Mouse (Mus musculus): Measurements from ENCODE around the gene Ptpdc1. TPM values are rescaled to one million over a fixed set of nuclear protein-coding genes. Genes with fewer than 3 reads are reported as not detected.

Ptpdc1 gene
- polyA plus RNA-seq, 1 experiment from 2014 or later, result 17.2 TPM

- DNase-seq (ENCODE audit: low spot score, missing footprints), result no peak
- no peaks in the 10 kb centered on the region for H3K9me3 ChIP-seq (ENCODE audit: control insufficient read depth, low read length)
- no peak overlapping the region for H3K9ac ChIP-seq (ENCODE audit: low read length)
- H3K4me1 ChIP-seq (ENCODE audit: control insufficient read depth, insufficient read depth, low read length), result no peaks in the 10 kb centered on the region
- H3K4me2 ChIP-seq, result no peak overlapping the region
- peaks cover 5% of the 10 kb centered on the region for H3K36me3 ChIP-seq (ENCODE audit: control insufficient read depth, insufficient read depth, low read length)
- no peak overlapping the region for H3K4me3 ChIP-seq (ENCODE audit: low read depth, low read length)
- no peak overlapping the region for H3K27ac ChIP-seq (ENCODE audit: low read depth, low read length)
- H3K27me3 ChIP-seq (ENCODE audit: control insufficient read depth, insufficient read depth, low read length), result no peaks in the 10 kb centered on the region
- no peak for ATAC-seq (ENCODE audit: low FRiP score)
- WGBS, result 82% methylated on average over 10 of the region's 10 CpGs
Observed at GRCm38 (mm10) chr13:48582688-48583379, 42.6 kb downstream of the Ptpdc1 start.

GRCm38 (mm10) chr13:48578616-48579015 lies 46.8 kb downstream of the Ptpdc1 start:
- H3K4me3 ChIP-seq (ENCODE audit: low read depth, low read length), result no peak overlapping the region
- no peak overlapping the region for H3K27ac ChIP-seq (ENCODE audit: low read depth, low read length)
- WGBS, result 69% methylated on average over 4 of the region's 4 CpGs
- peaks cover 2% of the 10 kb centered on the region; the same call in 1 of the 2 replicates for H3K36me3 ChIP-seq (ENCODE audit: control insufficient read depth, insufficient read depth, low read length)
- DNase-seq (ENCODE audit: low spot score, missing footprints), result no peak
- H3K9me3 ChIP-seq (ENCODE audit: control insufficient read depth, low read length), result no peaks in the 10 kb centered on the region
- ATAC-seq (ENCODE audit: low FRiP score), result no peak
- no peak overlapping the region for H3K9ac ChIP-seq (ENCODE audit: low read length)
- H3K4me2 ChIP-seq, result no peak overlapping the region
- no peaks in the 10 kb centered on the region for H3K27me3 ChIP-seq (ENCODE audit: control insufficient read depth, insufficient read depth, low read length)
- H3K4me1 ChIP-seq (ENCODE audit: control insufficient read depth, insufficient read depth, low read length), result peaks cover 2% of the 10 kb centered on the region

GRCm38 (mm10) chr13:48577836-48578235 lies 47.6 kb downstream of the Ptpdc1 start:
- no peak overlapping the region for H3K4me2 ChIP-seq
- no peaks in the 10 kb centered on the region for H3K27me3 ChIP-seq (ENCODE audit: control insufficient read depth, insufficient read depth, low read length)
- no peak overlapping the region for H3K9ac ChIP-seq (ENCODE audit: low read length)
- 75% methylated on average over 11 of the region's 11 CpGs for WGBS
- H3K36me3 ChIP-seq (ENCODE audit: control insufficient read depth, insufficient read depth, low read length), result peaks cover 2% of the 10 kb centered on the region; the same call in 1 of the 2 replicates
- ATAC-seq (ENCODE audit: low FRiP score), result no peak
- DNase-seq (ENCODE audit: low spot score, missing footprints), result no peak
- H3K4me3 ChIP-seq (ENCODE audit: low read depth, low read length), result no peak overlapping the region
- H3K27ac ChIP-seq (ENCODE audit: low read depth, low read length), result no peak overlapping the region
- no peaks in the 10 kb centered on the region for H3K9me3 ChIP-seq (ENCODE audit: control insufficient read depth, low read length)
- peaks cover 2% of the 10 kb centered on the region for H3K4me1 ChIP-seq (ENCODE audit: control insufficient read depth, insufficient read depth, low read length)

- Histone ChIP-seq H3K9ac (ENCODE audit: low read length) (no peak overlapping the region), H3K4me1 (ENCODE audit: control insufficient read depth, insufficient read depth, low read length) (peaks cover 2% of the 10 kb centered on the region), H3K4me3 (ENCODE audit: low read depth, low read length) (no peak overlapping the region), H3K4me2 (no peak overlapping the region), H3K27ac (ENCODE audit: low read depth, low read length) (no peak overlapping the region), H3K27me3 (ENCODE audit: control insufficient read depth, insufficient read depth, low read length) (no peaks in the 10 kb centered on the region), H3K9me3 (ENCODE audit: control insufficient read depth, low read length) (no peaks in the 10 kb centered on the region), H3K36me3 (ENCODE audit: control insufficient read depth, insufficient read depth, low read length) (peaks cover 2% of the 10 kb centered on the region; the same call in 1 of the 2 replicates)
- 76% methylated on average over 6 of the region's 6 CpGs for WGBS
- DNase-seq (ENCODE audit: low spot score, missing footprints) (no peak), ATAC-seq (ENCODE audit: low FRiP score) (no peak)
Observed at GRCm38 (mm10) chr13:48577007-48577406, 48.5 kb downstream of the Ptpdc1 start.

GRCm38 (mm10) chr13:48574718-48575117 lies 50.7 kb downstream of the Ptpdc1 start:
- 81% methylated on average over 6 of the region's 6 CpGs for WGBS
- no peak overlapping the region for H3K9ac ChIP-seq (ENCODE audit: low read length)

GRCm38 (mm10) chr13:48573525-48574355 lies 51.7 kb downstream of the Ptpdc1 start:
- Histone ChIP-seq H3K27me3 (ENCODE audit: control insufficient read depth, insufficient read depth, low read length) (no peaks in the 10 kb centered on the region), H3K4me2 (no peak overlapping the region), H3K36me3 (ENCODE audit: control insufficient read depth, insufficient read depth, low read length) (no peaks in the 10 kb centered on the region; the same call in 1 of the 2 replicates), H3K9ac (ENCODE audit: low read length) (0 out of 2 replicates have a peak overlapping the region, but pooled peaks have one; percentile 3), H3K4me3 (ENCODE audit: low read depth, low read length) (no peak overlapping the region), H3K4me1 (ENCODE audit: control insufficient read depth, insufficient read depth, low read length) (peaks cover 2% of the 10 kb centered on the region), H3K27ac (ENCODE audit: low read depth, low read length) (no peak overlapping the region), H3K9me3 (ENCODE audit: control insufficient read depth, low read length) (no peaks in the 10 kb centered on the region)
- DNase-seq (ENCODE audit: low spot score, missing footprints), result no peak
- WGBS, result 56% methylated on average over 19 of the region's 19 CpGs
- no peak for ATAC-seq (ENCODE audit: low FRiP score)

More at GRCm38 (mm10) chr13:48574718-48575117, 50.7 kb downstream of the Ptpdc1 start:
- Histone ChIP-seq H3K36me3 (ENCODE audit: control insufficient read depth, insufficient read depth, low read length) (no peaks in the 10 kb centered on the region; the same call in 1 of the 2 replicates), H3K4me3 (ENCODE audit: low read depth, low read length) (no peak overlapping the region), H3K27me3 (ENCODE audit: control insufficient read depth, insufficient read depth, low read length) (no peaks in the 10 kb centered on the region), H3K27ac (ENCODE audit: low read depth, low read length) (no peak overlapping the region), H3K4me2 (no peak overlapping the region), H3K4me1 (ENCODE audit: control insufficient read depth, insufficient read depth, low read length) (peaks cover 2% of the 10 kb centered on the region), H3K9me3 (ENCODE audit: control insufficient read depth, low read length) (no peaks in the 10 kb centered on the region)
- DNase-seq (ENCODE audit: low spot score, missing footprints), result no peak
- no peak for ATAC-seq (ENCODE audit: low FRiP score)

GRCm38 (mm10) chr13:48572127-48572526 lies 53.3 kb downstream of the Ptpdc1 start:
- Histone ChIP-seq H3K27ac (ENCODE audit: low read depth, low read length) (no peak overlapping the region), H3K4me1 (ENCODE audit: control insufficient read depth, insufficient read depth, low read length) (no peaks in the 10 kb centered on the region; the same call in 1 of the 2 replicates), H3K27me3 (ENCODE audit: control insufficient read depth, insufficient read depth, low read length) (no peaks in the 10 kb centered on the region), H3K4me3 (ENCODE audit: low read depth, low read length) (no peak overlapping the region), H3K9ac (ENCODE audit: low read length) (no peak overlapping the region), H3K36me3 (ENCODE audit: control insufficient read depth, insufficient read depth, low read length) (no peaks in the 10 kb centered on the region), H3K9me3 (ENCODE audit: control insufficient read depth, low read length) (no peaks in the 10 kb centered on the region), H3K4me2 (no peak overlapping the region)
- ATAC-seq (ENCODE audit: low FRiP score) (no peak), DNase-seq (ENCODE audit: low spot score, missing footprints) (no peak)
- WGBS, result 74% methylated on average over 1 of the region's 1 CpGs

GRCm38 (mm10) chr13:48571298-48571697 lies 54.2 kb downstream of the Ptpdc1 start:
- Histone ChIP-seq H3K4me3 (ENCODE audit: low read depth, low read length) (no peak overlapping the region), H3K9me3 (ENCODE audit: control insufficient read depth, low read length) (no peaks in the 10 kb centered on the region), H3K27me3 (ENCODE audit: control insufficient read depth, insufficient read depth, low read length) (no peaks in the 10 kb centered on the region), H3K36me3 (ENCODE audit: control insufficient read depth, insufficient read depth, low read length) (no peaks in the 10 kb centered on the region), H3K4me1 (ENCODE audit: control insufficient read depth, insufficient read depth, low read length) (no peaks in the 10 kb centered on the region; the same call in 1 of the 2 replicates), H3K4me2 (no peak overlapping the region), H3K9ac (ENCODE audit: low read length) (no peak overlapping the region), H3K27ac (ENCODE audit: low read depth, low read length) (no peak overlapping the region)
- no peak for DNase-seq (ENCODE audit: low spot score, missing footprints)
- 76% methylated on average over 5 of the region's 5 CpGs for WGBS
- ATAC-seq (ENCODE audit: low FRiP score), result no peak

- H3K4me1 ChIP-seq (ENCODE audit: control insufficient read depth, insufficient read depth, low read length), result peaks cover 3% of the 10 kb centered on the region; the same call in 1 of the 2 replicates
- WGBS, result 85% methylated on average over 5 of the region's 5 CpGs
- DNase-seq (ENCODE audit: low spot score, missing footprints), result no peak
- no peaks in the 10 kb centered on the region for H3K27me3 ChIP-seq (ENCODE audit: control insufficient read depth, insufficient read depth, low read length)
- H3K9me3 ChIP-seq (ENCODE audit: control insufficient read depth, low read length), result no peaks in the 10 kb centered on the region
- no peak for ATAC-seq (ENCODE audit: low FRiP score)
- no peak overlapping the region for H3K27ac ChIP-seq (ENCODE audit: low read depth, low read length)
- no peak overlapping the region for H3K4me3 ChIP-seq (ENCODE audit: low read depth, low read length)
- no peak overlapping the region for H3K9ac ChIP-seq (ENCODE audit: low read length)
- no peaks in the 10 kb centered on the region for H3K36me3 ChIP-seq (ENCODE audit: control insufficient read depth, insufficient read depth, low read length)
- no peak overlapping the region for H3K4me2 ChIP-seq
Observed at GRCm38 (mm10) chr13:48569576-48570132, 55.8 kb downstream of the Ptpdc1 start.

Measured in midbrain, embryonic 11.5 days (tissue).